Mouse (Mus musculus) liver, embryonic 13.5 days (tissue): ENCODE data around the gene Astn1. TPM values are rescaled to one million over a fixed set of nuclear protein-coding genes. Genes with fewer than 3 reads are reported as not detected.

Experiments used
- ATAC-seq: fragments of 200-750 bp; cut with Nextera tagmentation; 2 replicates; pipeline ENCODE4 v1.8.0; 2017; ENCODE audit warnings: low read depth, mild to moderate bottlenecking, moderate number of reproducible peaks, moderate library complexity
- DNase-seq: peaks from one replicate; pipeline ENCODE4 v3.0.0; 2022
- H3K27ac ChIP-seq: fragments of 300-500 bp; sonication (generic); 2 replicates; pipeline ENCODE4 v1.5.1; 2015; ENCODE audit warnings: moderate library complexity, mild to moderate bottlenecking, inconsistent platforms
- H3K27me3 ChIP-seq: fragments of 300-500 bp; sonication (generic); 2 replicates; pipeline ENCODE4 v1.6.1; 2015; ENCODE audit warnings: mild to moderate bottlenecking, inconsistent platforms
- H3K36me3 ChIP-seq: fragments of 300-500 bp; sonication (generic); 2 replicates; pipeline ENCODE4 v1.6.1; 2015; ENCODE audit warnings: mild to moderate bottlenecking, inconsistent platforms
- H3K4me1 ChIP-seq: fragments of 300-500 bp; sonication (generic); replicated peaks from 2 replicates; pipeline ENCODE4 v1.6.1; 2015; ENCODE audit warnings: inconsistent platforms
- H3K4me2 ChIP-seq: fragments of 300-500 bp; sonication (generic); 2 replicates; pipeline ENCODE4 v1.6.1; 2015; ENCODE audit warnings: inconsistent platforms, mild to moderate bottlenecking, moderate library complexity
- H3K4me3 ChIP-seq: fragments of 300-500 bp; sonication (generic); replicated peaks from 2 replicates; pipeline ENCODE4 v1.5.1; 2015; ENCODE audit warnings: mild to moderate bottlenecking, inconsistent platforms
- H3K9ac ChIP-seq: fragments of 300-500 bp; sonication (generic); 2 replicates; pipeline ENCODE4 v1.6.1; 2015; ENCODE audit warnings: mild to moderate bottlenecking, inconsistent platforms
- H3K9me3 ChIP-seq: fragments of 300-500 bp; sonication (generic); replicated peaks from 2 replicates; pipeline ENCODE4 v1.6.1; 2016; ENCODE audit warnings: inconsistent platforms
- WGBS: fragments of 180-500 bp; shearing (Covaris S2); methylation state at CpG from one replicate; pipeline ENCODE4 v1.1.7; 2015; ENCODE audit not compliant: insufficient replicate concordance; 5-methylcytosine and 5-hydroxymethylcytosine counted together
- polyA plus RNA-seq: library from polyadenylated mRNA; unstranded; fragments of >200 nt; fragmentation: Nextera tagmentation; extraction: Ambion mirVana; gene quantifications from 2 replicates; pipeline ENCODE4 v1.2.1, GENCODE M21; 2015

Gene Astn1
- polyA plus RNA-seq, 1 experiment from 2014 or later: 0.06 TPM

- H3K9ac ChIP-seq: no peak overlapping the region
- no peak overlapping the region for H3K27ac ChIP-seq
Observed at GRCm38 (mm10) chr1:158421451-158421850, 59.4 kb downstream of the Astn1 start.

GRCm38 (mm10) chr1:158422739-158423138, 60.7 kb downstream of the Astn1 start:
- WGBS: 19% methylated on average over 1 of the region's 1 CpGs
- Histone ChIP-seq H3K9me3 (0 out of 2 replicates have a peak, but pooled peaks cover 6% of the 10 kb centered on the region), H3K27me3 (no peaks in the 10 kb centered on the region), H3K27ac (no peak overlapping the region), H3K9ac (no peak overlapping the region), H3K36me3 (no peaks in the 10 kb centered on the region), H3K4me3 (no peak overlapping the region), H3K4me2 (no peak overlapping the region), H3K4me1 (no peaks in the 10 kb centered on the region)
- no peak for DNase-seq
- no peak for ATAC-seq

More at GRCm38 (mm10) chr1:158421451-158421850, 59.4 kb downstream of the Astn1 start:
- Histone ChIP-seq H3K4me1 (no peaks in the 10 kb centered on the region), H3K4me3 (no peak overlapping the region), H3K36me3 (no peaks in the 10 kb centered on the region), H3K27me3 (no peaks in the 10 kb centered on the region), H3K4me2 (no peak overlapping the region), H3K9me3 (0 out of 2 replicates have a peak, but pooled peaks cover 6% of the 10 kb centered on the region)
- ATAC-seq: no peak
- 63% methylated on average over 8 of the region's 8 CpGs for WGBS
- DNase-seq: no peak

- Histone ChIP-seq H3K4me1 (no peaks in the 10 kb centered on the region), H3K9me3 (no peaks in the 10 kb centered on the region), H3K4me2 (no peak overlapping the region), H3K36me3 (no peaks in the 10 kb centered on the region), H3K27ac (no peak overlapping the region), H3K4me3 (no peak overlapping the region), H3K9ac (no peak overlapping the region), H3K27me3 (no peaks in the 10 kb centered on the region)
- DNase-seq: no peak
- ATAC-seq: no peak
- WGBS: 35% methylated on average over 1 of the region's 1 CpGs
Observed at GRCm38 (mm10) chr1:158446071-158446470, 84.0 kb downstream of the Astn1 start.

- H3K4me2 ChIP-seq: no peak overlapping the region
- H3K36me3 ChIP-seq: no peaks in the 10 kb centered on the region
- ATAC-seq: no peak
- H3K4me1 ChIP-seq: no peaks in the 10 kb centered on the region
- no peak for DNase-seq
- H3K27me3 ChIP-seq: no peaks in the 10 kb centered on the region
- no peak overlapping the region for H3K27ac ChIP-seq
- H3K9ac ChIP-seq: no peak overlapping the region
- no peaks in the 10 kb centered on the region for H3K9me3 ChIP-seq
- 71% methylated on average over 7 of the region's 7 CpGs for WGBS
- no peak overlapping the region for H3K4me3 ChIP-seq
Observed at GRCm38 (mm10) chr1:158447956-158448355, 85.9 kb downstream of the Astn1 start.

GRCm38 (mm10) chr1:158452675-158453074, 90.6 kb downstream of the Astn1 start:
- H3K4me1 ChIP-seq: no peaks in the 10 kb centered on the region
- no peak overlapping the region for H3K27ac ChIP-seq
- no peaks in the 10 kb centered on the region for H3K36me3 ChIP-seq
- H3K4me2 ChIP-seq: no peak overlapping the region
- no peaks in the 10 kb centered on the region for H3K27me3 ChIP-seq
- no peak overlapping the region for H3K4me3 ChIP-seq
- H3K9me3 ChIP-seq: no peaks in the 10 kb centered on the region
- DNase-seq (no peak), ATAC-seq (0 out of 2 replicates have a peak, but pooled peaks have one; percentile 5)
- no peak overlapping the region for H3K9ac ChIP-seq

- Histone ChIP-seq H3K9ac (no peak overlapping the region), H3K27me3 (no peaks in the 10 kb centered on the region), H3K9me3 (no peaks in the 10 kb centered on the region), H3K27ac (no peak overlapping the region), H3K36me3 (no peaks in the 10 kb centered on the region), H3K4me1 (no peaks in the 10 kb centered on the region), H3K4me2 (no peak overlapping the region), H3K4me3 (no peak overlapping the region)
- 24% methylated on average over 5 of the region's 5 CpGs for WGBS
- ATAC-seq (no peak), DNase-seq (no peak)
Observed at GRCm38 (mm10) chr1:158453587-158453986, 91.5 kb downstream of the Astn1 start.

GRCm38 (mm10) chr1:158463975-158464374, 101.9 kb downstream of the Astn1 start:
- no peak overlapping the region for H3K4me3 ChIP-seq
- H3K9me3 ChIP-seq: 0 out of 2 replicates have a peak, but pooled peaks cover 4% of the 10 kb centered on the region
- DNase-seq (no peak), ATAC-seq (no peak)
- WGBS: 62% methylated on average over 6 of the region's 6 CpGs
- no peaks in the 10 kb centered on the region for H3K36me3 ChIP-seq
- no peak overlapping the region for H3K27ac ChIP-seq
- H3K4me1 ChIP-seq: no peaks in the 10 kb centered on the region
- H3K9ac ChIP-seq: no peak overlapping the region
- no peak overlapping the region for H3K4me2 ChIP-seq
- H3K27me3 ChIP-seq: no peaks in the 10 kb centered on the region

- H3K9ac ChIP-seq: no peak overlapping the region
- no peaks in the 10 kb centered on the region for H3K27me3 ChIP-seq
- H3K9me3 ChIP-seq: 0 out of 2 replicates have a peak, but pooled peaks cover 4% of the 10 kb centered on the region
- ATAC-seq (no peak), DNase-seq (no peak)
- H3K4me2 ChIP-seq: no peak overlapping the region
- H3K27ac ChIP-seq: no peak overlapping the region
- H3K4me3 ChIP-seq: no peak overlapping the region
- WGBS: 52% methylated on average over 6 of the region's 6 CpGs
- no peaks in the 10 kb centered on the region for H3K4me1 ChIP-seq
- H3K36me3 ChIP-seq: no peaks in the 10 kb centered on the region
Observed at GRCm38 (mm10) chr1:158465286-158465685, 103.2 kb downstream of the Astn1 start.

- no peaks in the 10 kb centered on the region for H3K27me3 ChIP-seq
- H3K9me3 ChIP-seq: no peaks in the 10 kb centered on the region
- no peaks in the 10 kb centered on the region for H3K4me1 ChIP-seq
- no peak overlapping the region for H3K4me2 ChIP-seq
- ATAC-seq: no peak
- no peak overlapping the region for H3K4me3 ChIP-seq
- H3K9ac ChIP-seq: no peak overlapping the region
- DNase-seq: no peak
- WGBS: 78% methylated on average over 1 of the region's 1 CpGs
- no peak overlapping the region for H3K27ac ChIP-seq
- no peaks in the 10 kb centered on the region for H3K36me3 ChIP-seq
Observed at GRCm38 (mm10) chr1:158477841-158478240, 115.8 kb downstream of the Astn1 start.

GRCm38 (mm10) chr1:158480285-158480684, 118.2 kb downstream of the Astn1 start:
- Histone ChIP-seq H3K27ac (no peak overlapping the region), H3K9me3 (no peaks in the 10 kb centered on the region), H3K36me3 (no peaks in the 10 kb centered on the region), H3K4me3 (no peak overlapping the region), H3K4me2 (no peak overlapping the region), H3K9ac (no peak overlapping the region), H3K27me3 (no peaks in the 10 kb centered on the region), H3K4me1 (no peaks in the 10 kb centered on the region)
- no peak for DNase-seq
- ATAC-seq: no peak
- WGBS: 68% methylated on average over 6 of the region's 6 CpGs

- Histone ChIP-seq H3K36me3 (no peaks in the 10 kb centered on the region), H3K4me2 (no peak overlapping the region), H3K4me3 (no peak overlapping the region), H3K4me1 (no peaks in the 10 kb centered on the region), H3K27me3 (no peaks in the 10 kb centered on the region), H3K27ac (no peak overlapping the region), H3K9ac (no peak overlapping the region), H3K9me3 (no peaks in the 10 kb centered on the region)
- ATAC-seq: no peak
- DNase-seq: no peak
- 48% methylated on average over 2 of the region's 2 CpGs for WGBS
Observed at GRCm38 (mm10) chr1:158483733-158484132, 121.7 kb downstream of the Astn1 start.

- H3K9me3 ChIP-seq: no peaks in the 10 kb centered on the region; the same call in 1 of the 2 replicates
- H3K9ac ChIP-seq: no peak overlapping the region
- ATAC-seq (no peak), DNase-seq (no peak)
- no peaks in the 10 kb centered on the region for H3K4me1 ChIP-seq
- no peaks in the 10 kb centered on the region for H3K27me3 ChIP-seq
- H3K4me2 ChIP-seq: no peak overlapping the region
- no peak overlapping the region for H3K4me3 ChIP-seq
- 43% methylated on average over 4 of the region's 4 CpGs for WGBS
- no peaks in the 10 kb centered on the region for H3K36me3 ChIP-seq
- H3K27ac ChIP-seq: no peak overlapping the region
Observed at GRCm38 (mm10) chr1:158489521-158490021, 127.5 kb downstream of the Astn1 start.
